Mouse (Mus musculus) embryonic facial prominence, embryonic 10.5 days (tissue): ENCODE data around the gene Ints3. TPM values are rescaled to one million over a fixed set of nuclear protein-coding genes. Genes with fewer than 3 reads are reported as not detected.

Experiments
- DNase-seq: peaks from one replicate; pipeline ENCODE4 v3.0.0-alpha.2; 2017; ENCODE audit warnings: low spot score
- H3K27ac ChIP-seq: fragments of 300-500 bp; sonication (generic); replicated peaks from 2 replicates; pipeline ENCODE4 v1.5.1; 2016; ENCODE audit warnings: mild to moderate bottlenecking
- H3K27me3 ChIP-seq: fragments of 300-500 bp; sonication (generic); replicated peaks from 2 replicates; pipeline ENCODE4 v1.6.1; 2016; ENCODE audit warnings: low read depth, mild to moderate bottlenecking; ENCODE audit not compliant: poor library complexity, severe bottlenecking
- H3K36me3 ChIP-seq: fragments of 300-500 bp; sonication (generic); replicated peaks from 2 replicates; pipeline ENCODE4 v1.6.1; 2016; ENCODE audit warnings: mild to moderate bottlenecking, moderate library complexity
- H3K4me1 ChIP-seq: fragments of 300-500 bp; sonication (generic); 2 replicates; pipeline ENCODE4 v1.6.1; 2016
- H3K4me3 ChIP-seq: fragments of 300-500 bp; sonication (generic); 2 replicates; pipeline ENCODE4 v1.5.1; 2016; ENCODE audit warnings: mild to moderate bottlenecking, moderate library complexity
- H3K9me3 ChIP-seq: fragments of 300-500 bp; sonication (generic); 2 replicates; pipeline ENCODE4 v1.6.1; 2016; ENCODE audit warnings: mild to moderate bottlenecking
- whole genome bisulfite sequencing: fragments of 180-500 bp; shearing (Covaris S2); methylation state at CpG from one replicate; pipeline ENCODE4 v1.1.7; 2016; 5-methylcytosine and 5-hydroxymethylcytosine counted together
- polyA plus RNA-seq: library from polyadenylated mRNA; unstranded; fragments of >200 nt; fragmentation: Nextera tagmentation; extraction: Ambion mirVana; gene quantifications from 2 replicates; pipeline ENCODE4 v1.2.1, GENCODE M21; 2016

Gene Ints3
- polyA plus RNA-seq, 1 experiment from 2014 or later, result 42.8 TPM

- H3K27me3 ChIP-seq, result no peaks in the 10 kb centered on the region
- no peak for DNase-seq
- no peak overlapping the region for H3K4me3 ChIP-seq
- H3K27ac ChIP-seq, result 0 out of 2 replicates have a peak overlapping the region, but pooled peaks have one; percentile 24
- peaks cover 41% of the 10 kb centered on the region for H3K36me3 ChIP-seq
- WGBS, result 66% methylated on average over 7 of the region's 7 CpGs
- no peaks in the 10 kb centered on the region for H3K9me3 ChIP-seq
- H3K4me1 ChIP-seq, result peaks cover 61% of the 10 kb centered on the region
These were observed 48.5 kb downstream of the Ints3 start for GRCm38 (mm10) chr3:90384851-90385375.

GRCm38 (mm10) chr3:90383690-90384089, 49.7 kb downstream of the Ints3 start:
- Histone ChIP-seq H3K36me3 (peaks cover 41% of the 10 kb centered on the region), H3K27ac (no peak overlapping the region), H3K4me3 (no peak overlapping the region), H3K4me1 (peaks cover 49% of the 10 kb centered on the region), H3K9me3 (no peaks in the 10 kb centered on the region), H3K27me3 (no peaks in the 10 kb centered on the region)
- no peak for DNase-seq
- 94% methylated on average over 4 of the region's 4 CpGs for WGBS

- H3K36me3 ChIP-seq, result peaks cover 30% of the 10 kb centered on the region
- H3K4me3 ChIP-seq, result no peak overlapping the region
- H3K9me3 ChIP-seq, result no peaks in the 10 kb centered on the region
- DNase-seq, result no peak
- H3K27ac ChIP-seq, result 0 out of 2 replicates have a peak overlapping the region, but pooled peaks have one; percentile 8
- no peaks in the 10 kb centered on the region for H3K27me3 ChIP-seq
- 77% methylated on average over 11 of the region's 11 CpGs for WGBS
- peaks cover 42% of the 10 kb centered on the region for H3K4me1 ChIP-seq
These were observed 51.7 kb downstream of the Ints3 start for GRCm38 (mm10) chr3:90381727-90382126.

GRCm38 (mm10) chr3:90378496-90378895, 54.9 kb downstream of the Ints3 start:
- H3K27ac ChIP-seq, result 0 out of 2 replicates have a peak overlapping the region, but pooled peaks have one; percentile 14
- 87% methylated on average over 5 of the region's 5 CpGs for WGBS
- peaks cover 30% of the 10 kb centered on the region; the same call in 1 of the 2 replicates for H3K4me1 ChIP-seq

GRCm38 (mm10) chr3:90376247-90376585, 57.2 kb downstream of the Ints3 start:
- no peak overlapping the region for H3K4me3 ChIP-seq
- H3K27ac ChIP-seq, result peak overlapping the region; percentile 52; the same call in 1 of the 2 replicates
- H3K36me3 ChIP-seq, result no peaks in the 10 kb centered on the region
- H3K9me3 ChIP-seq, result no peaks in the 10 kb centered on the region
- DNase-seq, result peak; percentile 24
- H3K4me1 ChIP-seq, result peaks cover 23% of the 10 kb centered on the region; the same call in 1 of the 2 replicates
- no peaks in the 10 kb centered on the region for H3K27me3 ChIP-seq
- WGBS, result 71% methylated on average over 1 of the region's 1 CpGs

More at GRCm38 (mm10) chr3:90378496-90378895, 54.9 kb downstream of the Ints3 start:
- H3K36me3 ChIP-seq, result no peaks in the 10 kb centered on the region
- no peaks in the 10 kb centered on the region for H3K9me3 ChIP-seq
- no peak overlapping the region for H3K4me3 ChIP-seq
- DNase-seq, result no peak
- H3K27me3 ChIP-seq, result no peaks in the 10 kb centered on the region

- Histone ChIP-seq H3K4me1 (peaks cover 23% of the 10 kb centered on the region; the same call in 1 of the 2 replicates), H3K27me3 (no peaks in the 10 kb centered on the region), H3K27ac (peak overlapping the region; percentile 52), H3K36me3 (no peaks in the 10 kb centered on the region), H3K9me3 (no peaks in the 10 kb centered on the region), H3K4me3 (no peak overlapping the region)
- 41% methylated on average over 3 of the region's 3 CpGs for whole genome bisulfite sequencing
- no peak for DNase-seq
These were observed 57.7 kb downstream of the Ints3 start for GRCm38 (mm10) chr3:90375562-90376246.

- peaks cover 23% of the 10 kb centered on the region; the same call in 1 of the 2 replicates for H3K4me1 ChIP-seq
These were observed 59.1 kb downstream of the Ints3 start for GRCm38 (mm10) chr3:90374368-90374767.

GRCm38 (mm10) chr3:90373432-90374028, 59.9 kb downstream of the Ints3 start:
- DNase-seq, result peak; percentile 76
- Histone ChIP-seq H3K4me3 (no peak overlapping the region), H3K4me1 (peaks cover 23% of the 10 kb centered on the region; the same call in 1 of the 2 replicates), H3K36me3 (no peaks in the 10 kb centered on the region), H3K9me3 (no peaks in the 10 kb centered on the region), H3K27me3 (no peaks in the 10 kb centered on the region), H3K27ac (no peak overlapping the region)
- 30% methylated on average over 4 of the region's 4 CpGs for WGBS

More at GRCm38 (mm10) chr3:90374368-90374767, 59.1 kb downstream of the Ints3 start:
- DNase-seq, result no peak
- 84% methylated on average over 4 of the region's 4 CpGs for WGBS
- no peaks in the 10 kb centered on the region for H3K27me3 ChIP-seq
- H3K36me3 ChIP-seq, result no peaks in the 10 kb centered on the region
- H3K27ac ChIP-seq, result no peak overlapping the region
- H3K4me3 ChIP-seq, result no peak overlapping the region
- H3K9me3 ChIP-seq, result no peaks in the 10 kb centered on the region

- no peak for DNase-seq
- peaks cover 17% of the 10 kb centered on the region; the same call in 1 of the 2 replicates for H3K4me1 ChIP-seq
- H3K9me3 ChIP-seq, result no peaks in the 10 kb centered on the region
- H3K27ac ChIP-seq, result no peak overlapping the region
- H3K36me3 ChIP-seq, result no peaks in the 10 kb centered on the region
- no peaks in the 10 kb centered on the region for H3K27me3 ChIP-seq
- H3K4me3 ChIP-seq, result no peak overlapping the region
- WGBS, result 63% methylated on average over 5 of the region's 5 CpGs
These were observed 60.6 kb downstream of the Ints3 start for GRCm38 (mm10) chr3:90372817-90373216.

GRCm38 (mm10) chr3:90371857-90372256, 61.6 kb downstream of the Ints3 start:
- DNase-seq, result no peak
- H3K27me3 ChIP-seq, result no peaks in the 10 kb centered on the region
- peaks cover 10% of the 10 kb centered on the region; the same call in 1 of the 2 replicates for H3K4me1 ChIP-seq
- no peak overlapping the region for H3K27ac ChIP-seq
- 75% methylated on average over 7 of the region's 7 CpGs for WGBS
- H3K4me3 ChIP-seq, result no peak overlapping the region
- no peaks in the 10 kb centered on the region for H3K36me3 ChIP-seq
- no peaks in the 10 kb centered on the region for H3K9me3 ChIP-seq

- H3K27me3 ChIP-seq, result no peaks in the 10 kb centered on the region
- H3K36me3 ChIP-seq, result peaks cover 1% of the 10 kb centered on the region; the same call in 1 of the 2 replicates
- 75% methylated on average over 2 of the region's 2 CpGs for WGBS
These were observed 64.4 kb downstream of the Ints3 start for GRCm38 (mm10) chr3:90369041-90369440.

GRCm38 (mm10) chr3:90367001-90367632, 66.3 kb downstream of the Ints3 start:
- 89% methylated on average over 5 of the region's 5 CpGs for WGBS
- Histone ChIP-seq H3K4me1 (no peaks in the 10 kb centered on the region; the same call in 1 of the 2 replicates), H3K4me3 (no peak overlapping the region), H3K27ac (no peak overlapping the region), H3K36me3 (peaks cover 18% of the 10 kb centered on the region), H3K9me3 (no peaks in the 10 kb centered on the region), H3K27me3 (no peaks in the 10 kb centered on the region)
- no peak for DNase-seq

More at GRCm38 (mm10) chr3:90369041-90369440, 64.4 kb downstream of the Ints3 start:
- DNase-seq, result no peak
- H3K4me1 ChIP-seq, result no peaks in the 10 kb centered on the region; the same call in 1 of the 2 replicates
- no peak overlapping the region for H3K27ac ChIP-seq
- no peak overlapping the region for H3K4me3 ChIP-seq
- no peaks in the 10 kb centered on the region for H3K9me3 ChIP-seq
